Mouse (Mus musculus) intestine, embryonic 15.5 days (tissue): ENCODE data around the gene Tbca. TPM values are rescaled to one million over a fixed set of nuclear protein-coding genes. Genes with fewer than 3 reads are reported as not detected.
A peak's percentile ranks its signal among the peaks of the same experiment; 100 is the strongest.

Experiments used
- ATAC-seq: fragments of 200-750 bp; cut with Nextera tagmentation; 2 replicates; pipeline ENCODE4 v1.8.0; 2017; ENCODE audit warnings: moderate TSS enrichment, moderate library complexity
- H3K27ac ChIP-seq: fragments of 300-500 bp; sonication (generic); 2 replicates; pipeline ENCODE4 v1.5.1; 2015; ENCODE audit warnings: mild to moderate bottlenecking, inconsistent platforms
- H3K27me3 ChIP-seq: fragments of 300-500 bp; sonication (generic); replicated peaks from 2 replicates; pipeline ENCODE4 v1.6.1; 2015; ENCODE audit warnings: inconsistent platforms
- H3K36me3 ChIP-seq: fragments of 300-500 bp; sonication (generic); 2 replicates; pipeline ENCODE4 v1.6.1; 2015; ENCODE audit warnings: inconsistent platforms
- H3K4me1 ChIP-seq: fragments of 300-500 bp; sonication (generic); replicated peaks from 2 replicates; pipeline ENCODE4 v1.6.1; 2015; ENCODE audit warnings: inconsistent platforms
- H3K4me2 ChIP-seq: fragments of 300-500 bp; sonication (generic); replicated peaks from 2 replicates; pipeline ENCODE4 v1.6.1; 2015; ENCODE audit warnings: mild to moderate bottlenecking, inconsistent platforms
- H3K4me3 ChIP-seq: fragments of 300-500 bp; sonication (generic); replicated peaks from 2 replicates; pipeline ENCODE4 v1.5.1; 2015; ENCODE audit warnings: inconsistent platforms
- H3K9ac ChIP-seq: fragments of 300-500 bp; sonication (generic); 2 replicates; pipeline ENCODE4 v1.6.1; 2015; ENCODE audit warnings: inconsistent platforms
- H3K9me3 ChIP-seq: fragments of 300-500 bp; sonication (generic); 2 replicates; pipeline ENCODE4 v1.6.1; 2016; ENCODE audit warnings: inconsistent platforms
- WGBS: fragments of 180-500 bp; shearing (Covaris S2); methylation state at CpG from one replicate; pipeline ENCODE4 v1.1.7; 2015; 5-methylcytosine and 5-hydroxymethylcytosine counted together
- polyA plus RNA-seq: library from polyadenylated mRNA; unstranded; fragments of >200 nt; fragmentation: Nextera tagmentation; extraction: Ambion mirVana; gene quantifications from 2 replicates; pipeline ENCODE4 v1.2.1, GENCODE M21; 2015

Gene Tbca
- polyA plus RNA-seq, 1 experiment from 2014 or later: 241 TPM

- H3K9ac ChIP-seq: no peak overlapping the region
- under 1% methylated on average over 54 of the region's 54 CpGs for WGBS
- no peaks in the 10 kb centered on the region for H3K9me3 ChIP-seq
- H3K27ac ChIP-seq: no peak overlapping the region
- no peak overlapping the region for H3K4me3 ChIP-seq
- H3K4me1 ChIP-seq: 0 out of 2 replicates have a peak, but pooled peaks cover 9% of the 10 kb centered on the region
- no peak overlapping the region for H3K4me2 ChIP-seq
- no peaks in the 10 kb centered on the region for H3K36me3 ChIP-seq
- peaks cover 84% of the 10 kb centered on the region for H3K27me3 ChIP-seq
- no peak for ATAC-seq
Observed at GRCm38 (mm10) chr13:94873111-94874038, 84.7 kb downstream of the Tbca start.

- Histone ChIP-seq H3K4me2 (no peak overlapping the region), H3K4me3 (no peak overlapping the region), H3K36me3 (no peaks in the 10 kb centered on the region), H3K4me1 (0 out of 2 replicates have a peak, but pooled peaks cover 7% of the 10 kb centered on the region), H3K9me3 (no peaks in the 10 kb centered on the region), H3K27ac (no peak overlapping the region), H3K27me3 (peaks cover 78% of the 10 kb centered on the region), H3K9ac (no peak overlapping the region)
- 1% methylated on average over 8 of the region's 8 CpGs for WGBS
- ATAC-seq: no peak
Observed at GRCm38 (mm10) chr13:94874039-94874425, 85.3 kb downstream of the Tbca start.

- Histone ChIP-seq H3K4me3 (no peak overlapping the region), H3K36me3 (no peaks in the 10 kb centered on the region), H3K9me3 (no peaks in the 10 kb centered on the region), H3K27me3 (peaks cover 76% of the 10 kb centered on the region), H3K9ac (no peak overlapping the region), H3K27ac (no peak overlapping the region), H3K4me1 (0 out of 2 replicates have a peak, but pooled peaks cover 7% of the 10 kb centered on the region), H3K4me2 (no peak overlapping the region)
- ATAC-seq: no peak
- WGBS: 2% methylated on average over 23 of the region's 23 CpGs
Observed at GRCm38 (mm10) chr13:94874656-94875395, 86.1 kb downstream of the Tbca start.

GRCm38 (mm10) chr13:94875396-94875880 is 86.7 kb downstream of the Tbca start, which contains the start of gene Otp:
Gene Otp (plus strand): TSS chr13:94875602.
- Histone ChIP-seq H3K36me3 (no peaks in the 10 kb centered on the region), H3K27me3 (peaks cover 76% of the 10 kb centered on the region), H3K27ac (no peak within 1 kb of the TSS), H3K4me2 (no peak within 1 kb of the TSS), H3K9ac (no peak within 1 kb of the TSS), H3K4me1 (0 out of 2 replicates have a peak, but pooled peaks cover 7% of the 10 kb centered on the region), H3K4me3 (no peak within 1 kb of the TSS), H3K9me3 (no peaks in the 10 kb centered on the region)
- WGBS: under 1% methylated on average over 30 of the region's 30 CpGs
- no peak for ATAC-seq

- Histone ChIP-seq H3K27me3 (peaks cover 78% of the 10 kb centered on the region), H3K4me1 (0 out of 2 replicates have a peak, but pooled peaks cover 7% of the 10 kb centered on the region), H3K4me2 (no peak overlapping the region), H3K9ac (no peak overlapping the region), H3K9me3 (no peaks in the 10 kb centered on the region), H3K4me3 (no peak overlapping the region), H3K27ac (no peak overlapping the region), H3K36me3 (no peaks in the 10 kb centered on the region)
- ATAC-seq: no peak
- WGBS: 1% methylated on average over 30 of the region's 30 CpGs
Observed at GRCm38 (mm10) chr13:94876286-94877210, 87.8 kb downstream of the Tbca start.

GRCm38 (mm10) chr13:94877211-94877590 is 88.5 kb downstream of the Tbca start:
- Histone ChIP-seq H3K27me3 (peaks cover 78% of the 10 kb centered on the region), H3K4me1 (0 out of 2 replicates have a peak, but pooled peaks cover 7% of the 10 kb centered on the region), H3K9ac (no peak overlapping the region), H3K27ac (no peak overlapping the region), H3K36me3 (no peaks in the 10 kb centered on the region), H3K9me3 (no peaks in the 10 kb centered on the region), H3K4me3 (no peak overlapping the region), H3K4me2 (no peak overlapping the region)
- no peak for ATAC-seq
- WGBS: under 1% methylated on average over 27 of the region's 27 CpGs

GRCm38 (mm10) chr13:94877991-94878745 is 89.5 kb downstream of the Tbca start:
- no peak overlapping the region for H3K4me2 ChIP-seq
- H3K4me3 ChIP-seq: no peak overlapping the region
- 13% methylated on average over 10 of the region's 10 CpGs for WGBS
- H3K9ac ChIP-seq: no peak overlapping the region
- no peak overlapping the region for H3K27ac ChIP-seq
- peaks cover 78% of the 10 kb centered on the region for H3K27me3 ChIP-seq
- H3K9me3 ChIP-seq: no peaks in the 10 kb centered on the region
- peaks cover 14% of the 10 kb centered on the region for H3K4me1 ChIP-seq
- H3K36me3 ChIP-seq: no peaks in the 10 kb centered on the region
- no peak for ATAC-seq

- no peaks in the 10 kb centered on the region for H3K36me3 ChIP-seq
- H3K27ac ChIP-seq: no peak overlapping the region
- no peak overlapping the region for H3K9ac ChIP-seq
- H3K4me2 ChIP-seq: no peak overlapping the region
- peaks cover 21% of the 10 kb centered on the region for H3K4me1 ChIP-seq
- H3K9me3 ChIP-seq: no peaks in the 10 kb centered on the region
- peaks cover 83% of the 10 kb centered on the region for H3K27me3 ChIP-seq
- WGBS: under 1% methylated on average over 3 of the region's 3 CpGs
- ATAC-seq: no peak
- H3K4me3 ChIP-seq: no peak overlapping the region
Observed at GRCm38 (mm10) chr13:94881201-94881600, 92.5 kb downstream of the Tbca start.

GRCm38 (mm10) chr13:94882221-94882620 is 93.5 kb downstream of the Tbca start:
- WGBS: 1% methylated on average over 10 of the region's 10 CpGs
- peaks cover 73% of the 10 kb centered on the region for H3K27me3 ChIP-seq
- no peak overlapping the region for H3K27ac ChIP-seq
- ATAC-seq: no peak
- H3K36me3 ChIP-seq: no peaks in the 10 kb centered on the region
- H3K9me3 ChIP-seq: no peaks in the 10 kb centered on the region
- H3K4me2 ChIP-seq: peak overlapping the region; percentile 85; the same call in 1 of the 2 replicates
- peak overlapping the region; percentile 41; the same call in 1 of the 2 replicates for H3K4me3 ChIP-seq
- no peak overlapping the region for H3K9ac ChIP-seq
- H3K4me1 ChIP-seq: peaks cover 21% of the 10 kb centered on the region

- peaks cover 21% of the 10 kb centered on the region for H3K4me1 ChIP-seq
- no peaks in the 10 kb centered on the region for H3K9me3 ChIP-seq
- H3K27ac ChIP-seq: no peak overlapping the region
- under 1% methylated on average over 37 of the region's 37 CpGs for WGBS
- 0 out of 2 replicates have a peak overlapping the region, but pooled peaks have one; percentile 4 for H3K9ac ChIP-seq
- H3K27me3 ChIP-seq: peaks cover 72% of the 10 kb centered on the region
- H3K36me3 ChIP-seq: no peaks in the 10 kb centered on the region
- peak; percentile 41 for ATAC-seq
- H3K4me3 ChIP-seq: peak overlapping the region; percentile 41
- H3K4me2 ChIP-seq: peak overlapping the region; percentile 85
Observed at GRCm38 (mm10) chr13:94882711-94883145, 94.0 kb downstream of the Tbca start.
